Mouse (Mus musculus): ENCODE measurements around the gene 1700025F22Rik. TPM values are rescaled to one million over a fixed set of nuclear protein-coding genes. Genes with fewer than 3 reads are reported as not detected.
"Not testable (repeated sequence)": the region's sequence is repeated elsewhere in the genome, so short reads cannot be mapped to it uniquely, and the experiment has no call there.

1700025F22Rik gene
- polyA plus RNA-seq, 1 experiment: not detected

- WGBS: 72% methylated on average over 1 of the region's 1 CpGs
- TF ChIP-seq CTCF (IDR thresholded peaks at IDR 0.05; ENCODE audit: control insufficient read depth, insufficient read depth, low read length) (no peak), POLR2A (IDR thresholded peaks at IDR 0.05; ENCODE audit: borderline replicate concordance, control insufficient read depth, low read depth, low read length) (no peak)
- Histone ChIP-seq H3K4me3 (replicated peaks; ENCODE audit: control insufficient read depth, low read depth, low read length) (no peak overlapping the region), H3K4me1 (ENCODE audit: control insufficient read depth, insufficient read depth, low read length) (no peaks in the 10 kb centered on the region; the same call in 1 of the 2 replicates), H3K27ac (ENCODE audit: control insufficient read depth, insufficient read depth, low read depth, low read length, poor library complexity) (no peak overlapping the region)
Measured at GRCm38 (mm10) chr19:11129702-11130101, 35.4 kb downstream of the 1700025F22Rik start.

- H3K27ac ChIP-seq (ENCODE audit: control insufficient read depth, insufficient read depth, low read depth, low read length, poor library complexity): peak overlapping the region; percentile 69
- peak overlapping the region; percentile 44 for H3K4me3 ChIP-seq (replicated peaks; ENCODE audit: control insufficient read depth, low read depth, low read length)
- not testable (repeated sequence) for H3K4me1 ChIP-seq (ENCODE audit: control insufficient read depth, insufficient read depth, low read length)
- WGBS: 2% methylated on average over 17 of the region's 38 CpGs
Measured at GRCm38 (mm10) chr19:11121016-11121420, 44.1 kb downstream of the 1700025F22Rik start.

GRCm38 (mm10) chr19:11119338-11119737 lies 45.8 kb downstream of the 1700025F22Rik start:
- Histone ChIP-seq H3K4me1 (ENCODE audit: control insufficient read depth, insufficient read depth, low read length) (peaks cover 3% of the 10 kb centered on the region), H3K4me3 (replicated peaks; ENCODE audit: control insufficient read depth, low read depth, low read length) (no peak overlapping the region), H3K27ac (ENCODE audit: control insufficient read depth, insufficient read depth, low read depth, low read length, poor library complexity) (peak overlapping the region; percentile 90; the same call in 1 of the 2 replicates)
- TF ChIP-seq CTCF (IDR thresholded peaks at IDR 0.05; ENCODE audit: control insufficient read depth, insufficient read depth, low read length): no peak
- no peak for TF ChIP-seq POLR2A (IDR thresholded peaks at IDR 0.05; ENCODE audit: borderline replicate concordance, control insufficient read depth, low read depth, low read length)
- WGBS: 9% methylated on average over 2 of the region's 2 CpGs

- no peak overlapping the region for H3K4me3 ChIP-seq (replicated peaks; ENCODE audit: control insufficient read depth, low read depth, low read length)
- H3K27ac ChIP-seq (ENCODE audit: control insufficient read depth, insufficient read depth, low read depth, low read length, poor library complexity): peak overlapping the region; percentile 32; the same call in 1 of the 2 replicates
- TF ChIP-seq POLR2A (IDR thresholded peaks at IDR 0.05; ENCODE audit: borderline replicate concordance, control insufficient read depth, low read depth, low read length) (no peak), CTCF (IDR thresholded peaks at IDR 0.05; ENCODE audit: control insufficient read depth, insufficient read depth, low read length) (no peak)
- 8% methylated on average over 3 of the region's 3 CpGs for WGBS
- no peaks in the 10 kb centered on the region for H3K4me1 ChIP-seq (ENCODE audit: control insufficient read depth, insufficient read depth, low read length)
Measured at GRCm38 (mm10) chr19:11107746-11108145, 57.4 kb downstream of the 1700025F22Rik start.

GRCm38 (mm10) chr19:11101880-11102279 lies 63.2 kb downstream of the 1700025F22Rik start:
- Histone ChIP-seq H3K27ac (ENCODE audit: control insufficient read depth, insufficient read depth, low read depth, low read length, poor library complexity) (peak overlapping the region; percentile 13; the same call in 1 of the 2 replicates), H3K4me1 (ENCODE audit: control insufficient read depth, insufficient read depth, low read length) (no peaks in the 10 kb centered on the region; the same call in 1 of the 2 replicates)
- 24% methylated on average over 1 of the region's 1 CpGs for WGBS

GRCm38 (mm10) chr19:11098401-11098800 lies 66.7 kb downstream of the 1700025F22Rik start:
- Histone ChIP-seq H3K27ac (ENCODE audit: control insufficient read depth, insufficient read depth, low read depth, low read length, poor library complexity) (no peak overlapping the region), H3K4me3 (replicated peaks; ENCODE audit: control insufficient read depth, low read depth, low read length) (no peak overlapping the region), H3K4me1 (ENCODE audit: control insufficient read depth, insufficient read depth, low read length) (no peaks in the 10 kb centered on the region; the same call in 1 of the 2 replicates)
- 28% methylated on average over 3 of the region's 3 CpGs for WGBS
- no peak for TF ChIP-seq CTCF (IDR thresholded peaks at IDR 0.05; ENCODE audit: control insufficient read depth, insufficient read depth, low read length)

More at GRCm38 (mm10) chr19:11101880-11102279, 63.2 kb downstream of the 1700025F22Rik start:
- no peak for TF ChIP-seq POLR2A (IDR thresholded peaks at IDR 0.05; ENCODE audit: borderline replicate concordance, control insufficient read depth, low read depth, low read length)
- TF ChIP-seq CTCF (IDR thresholded peaks at IDR 0.05; ENCODE audit: control insufficient read depth, insufficient read depth, low read length): no peak
- H3K4me3 ChIP-seq (replicated peaks; ENCODE audit: control insufficient read depth, low read depth, low read length): no peak overlapping the region

GRCm38 (mm10) chr19:11092131-11092530 lies 73.0 kb downstream of the 1700025F22Rik start:
- not testable (repeated sequence) for H3K4me1 ChIP-seq (ENCODE audit: control insufficient read depth, insufficient read depth, low read length); H3K4me3 ChIP-seq (replicated peaks; ENCODE audit: control insufficient read depth, low read depth, low read length)
- peak overlapping the region; percentile 21; the same call in 1 of the 2 replicates for H3K27ac ChIP-seq (ENCODE audit: control insufficient read depth, insufficient read depth, low read depth, low read length, poor library complexity)
- 3% methylated on average over 50 of the region's 50 CpGs for WGBS

Other genes with a start within 250 kb of the 1700025F22Rik start
- not detected in 2 replicates for gene Zp1, start 244.7 kb downstream of the 1700025F22Rik start, polyA plus RNA-seq (2011; ENCODE audit: insufficient read depth, insufficient read length, low replicate concordance, missing spikeins)
- not detected in 2 replicates for gene Ptgdr2, start 228.2 kb downstream of the 1700025F22Rik start, polyA plus RNA-seq (2011; ENCODE audit: insufficient read depth, insufficient read length, low replicate concordance, missing spikeins)
- 4.4 and 5.8 TPM in 2 replicates for gene Ccdc86, start 216.1 kb downstream of the 1700025F22Rik start, polyA plus RNA-seq (2011; ENCODE audit: insufficient read depth, insufficient read length, low replicate concordance, missing spikeins)
- gene Ms4a10, start 190.7 kb downstream of the 1700025F22Rik start, polyA plus RNA-seq (2011; ENCODE audit: insufficient read depth, insufficient read length, low replicate concordance, missing spikeins): not detected in 2 replicates
- gene Ms4a15, start 172.1 kb downstream of the 1700025F22Rik start, polyA plus RNA-seq (2011; ENCODE audit: insufficient read depth, insufficient read length, low replicate concordance, missing spikeins): not detected in 2 replicates
- gene Ms4a18, start 147.3 kb downstream of the 1700025F22Rik start, polyA plus RNA-seq (2011; ENCODE audit: insufficient read depth, insufficient read length, low replicate concordance, missing spikeins): not detected in 2 replicates
- 7.3 and 12.7 TPM in 2 replicates for gene Ms4a8a, start 84.2 kb downstream of the 1700025F22Rik start, polyA plus RNA-seq (2011; ENCODE audit: insufficient read depth, insufficient read length, low replicate concordance, missing spikeins)
- not detected in 2 replicates for gene 1700017D01Rik, start 34.4 kb downstream of the 1700025F22Rik start, polyA plus RNA-seq (2011; ENCODE audit: insufficient read depth, insufficient read length, low replicate concordance, missing spikeins)
- not detected in 2 replicates for gene Ms4a13, start 31.4 kb upstream of the 1700025F22Rik start, polyA plus RNA-seq (2011; ENCODE audit: insufficient read depth, insufficient read length, low replicate concordance, missing spikeins)
- 0.90 TPM in 1 of 2 replicates, not detected in the other for gene Ms4a12, start 67.1 kb upstream of the 1700025F22Rik start, polyA plus RNA-seq (2011; ENCODE audit: insufficient read depth, insufficient read length, low replicate concordance, missing spikeins)
- 7.0 and 9.9 TPM in 2 replicates for gene Ms4a1, start 100.9 kb upstream of the 1700025F22Rik start, polyA plus RNA-seq (2011; ENCODE audit: insufficient read depth, insufficient read length, low replicate concordance, missing spikeins)
- not detected in 2 replicates for gene Ms4a5, start 118.6 kb upstream of the 1700025F22Rik start, polyA plus RNA-seq (2011; ENCODE audit: insufficient read depth, insufficient read length, low replicate concordance, missing spikeins)
- 0.47 and 0.85 TPM in 2 replicates for gene Ms4a14, start 149.1 kb upstream of the 1700025F22Rik start, polyA plus RNA-seq (2011; ENCODE audit: insufficient read depth, insufficient read length, low replicate concordance, missing spikeins)
- gene Ms4a7, start 170.8 kb upstream of the 1700025F22Rik start, polyA plus RNA-seq (2011; ENCODE audit: insufficient read depth, insufficient read length, low replicate concordance, missing spikeins): 5.3 and 9.6 TPM in 2 replicates
- 1.6 and 4.3 TPM in 2 replicates for gene Ms4a4a, start 210.2 kb upstream of the 1700025F22Rik start, polyA plus RNA-seq (2011; ENCODE audit: insufficient read depth, insufficient read length, low replicate concordance, missing spikeins)
- gene Ms4a4c, start 239.4 kb upstream of the 1700025F22Rik start, polyA plus RNA-seq (2011; ENCODE audit: insufficient read depth, insufficient read length, low replicate concordance, missing spikeins): 8.4 and 16.7 TPM in 2 replicates

All from bone marrow, adult 2 months (tissue).